Mouse (Mus musculus): ENCODE results near the gene Prpf39. TPM values are rescaled to one million over a fixed set of nuclear protein-coding genes. Genes with fewer than 3 reads are reported as not detected.

Prpf39 gene
- total and polyA plus RNA-seq, 2 experiments from 2014 or later = 28.9 to 36.9 TPM

DNA sequence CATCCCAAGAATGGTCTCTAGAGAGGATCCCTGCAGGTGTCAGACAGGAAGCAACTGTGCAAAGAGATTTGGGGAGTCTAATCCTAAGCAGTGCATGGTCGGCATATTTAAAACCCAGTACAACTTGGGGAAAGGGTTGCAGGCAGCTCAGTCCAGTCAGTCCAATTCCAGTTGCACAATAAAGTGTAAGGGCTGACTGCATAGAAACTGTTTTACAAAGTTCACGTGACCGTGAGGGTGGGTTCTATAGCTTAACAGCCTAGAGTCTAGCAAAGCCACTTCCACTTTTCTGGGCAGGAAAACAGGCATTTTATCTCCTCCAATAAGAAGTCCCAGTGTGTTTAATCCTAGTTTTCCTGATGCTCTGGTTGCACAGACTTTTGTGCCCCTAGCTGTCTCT is 75.4 kb downstream of the Prpf39 start:
- H3K27me3 ChIP-seq (ENCODE audit: insufficient read depth, low read length) = no peaks in the 10 kb centered on the region
- H3K36me3 ChIP-seq (ENCODE audit: insufficient read depth, low read length) = peaks cover 2% of the 10 kb centered on the region; the same call in 1 of the 2 replicates
- WGBS = 91% methylated on average over 3 of the region's 3 CpGs
- H3K9me3 ChIP-seq (ENCODE audit: low read length) = no peaks in the 10 kb centered on the region
- H3K4me2 ChIP-seq (ENCODE audit: low read depth, low read length) = no peak overlapping the region
- no peak overlapping the region for H3K4me3 ChIP-seq (ENCODE audit: low read length)
- DNase-seq (ENCODE audit: low spot score) (no peak), ATAC-seq (no peak)
- H3K9ac ChIP-seq (replicated peaks; ENCODE audit: low read length) = no peak overlapping the region
- TF ChIP-seq CTCF (IDR thresholded peaks at IDR 0.05; ENCODE audit: low read depth) = no peak
- H3K27ac ChIP-seq = no peak overlapping the region
- H3K4me1 ChIP-seq (ENCODE audit: insufficient read depth, low read length) = no peaks in the 10 kb centered on the region

- H3K9ac ChIP-seq (replicated peaks; ENCODE audit: low read length) = no peak overlapping the region
- no peaks in the 10 kb centered on the region for H3K9me3 ChIP-seq (ENCODE audit: low read length)
- ATAC-seq (no peak), DNase-seq (ENCODE audit: low spot score) (no peak)
- H3K27ac ChIP-seq = no peak overlapping the region
- WGBS = 100% methylated on average over 1 of the region's 1 CpGs
- no peak overlapping the region for H3K4me2 ChIP-seq (ENCODE audit: low read depth, low read length)
- H3K4me1 ChIP-seq (ENCODE audit: insufficient read depth, low read length) = no peaks in the 10 kb centered on the region
- H3K4me3 ChIP-seq (ENCODE audit: low read length) = no peak overlapping the region
- no peaks in the 10 kb centered on the region for H3K27me3 ChIP-seq (ENCODE audit: insufficient read depth, low read length)
- no peaks in the 10 kb centered on the region; the same call in 1 of the 2 replicates for H3K36me3 ChIP-seq (ENCODE audit: insufficient read depth, low read length)
- no peak for TF ChIP-seq CTCF (IDR thresholded peaks at IDR 0.05; ENCODE audit: low read depth)
Observed at GRCm38 (mm10) chr12:65112811-65113210, 76.7 kb downstream of the Prpf39 start.

Other genes with a start within 250 kb of the Prpf39 start
- 10.9 and 19.3 TPM in 2 replicates for gene Gm527, start 118.4 kb upstream of the Prpf39 start, total RNA-seq (2014; rRNA removed)
- 1.2 and 2.3 TPM in 2 replicates for gene Gm527, start 118.4 kb upstream of the Prpf39 start, polyA plus RNA-seq (2015; fragmentation: Nextera tagmentation; extraction: Ambion mirVana)
- gene Klhl28, start 70.8 kb upstream of the Prpf39 start, total RNA-seq (2014; rRNA removed) = 15.7 TPM in 2 replicates
- 20.7 and 21.4 TPM in 2 replicates for gene Klhl28, start 70.8 kb upstream of the Prpf39 start, polyA plus RNA-seq (2015; fragmentation: Nextera tagmentation; extraction: Ambion mirVana)
- gene Togaram1, start 70.5 kb upstream of the Prpf39 start, total RNA-seq (2014; rRNA removed) = 22.0 and 26.9 TPM in 2 replicates
- gene Togaram1, start 70.5 kb upstream of the Prpf39 start, polyA plus RNA-seq (2015; fragmentation: Nextera tagmentation; extraction: Ambion mirVana) = 14.3 and 15.9 TPM in 2 replicates
- 121 and 180 TPM in 2 replicates for gene Fkbp3, start 37.7 kb downstream of the Prpf39 start, total RNA-seq (2014; rRNA removed)
- 513 and 524 TPM in 2 replicates for gene Fkbp3, start 37.7 kb downstream of the Prpf39 start, polyA plus RNA-seq (2015; fragmentation: Nextera tagmentation; extraction: Ambion mirVana)
- gene Fancm, start 39.3 kb downstream of the Prpf39 start, total RNA-seq (2014; rRNA removed) = 14.2 and 16.2 TPM in 2 replicates
- 6.1 and 8.2 TPM in 2 replicates for gene Fancm, start 39.3 kb downstream of the Prpf39 start, polyA plus RNA-seq (2015; fragmentation: Nextera tagmentation; extraction: Ambion mirVana)
- 3.6 and 5.0 TPM in 2 replicates for gene Mis18bp1, start 136.3 kb downstream of the Prpf39 start, total RNA-seq (2014; rRNA removed)
- gene Mis18bp1, start 136.3 kb downstream of the Prpf39 start, polyA plus RNA-seq (2015; fragmentation: Nextera tagmentation; extraction: Ambion mirVana) = 12.9 and 14.2 TPM in 2 replicates
- not detected in 2 replicates for gene Wdr20rt, start 189.2 kb downstream of the Prpf39 start, total RNA-seq (2014; rRNA removed)
- not detected in 2 replicates for gene Wdr20rt, start 189.2 kb downstream of the Prpf39 start, polyA plus RNA-seq (2015; fragmentation: Nextera tagmentation; extraction: Ambion mirVana)

All from hindbrain, postnatal 0 days (tissue).